Mouse (Mus musculus): Measurements from ENCODE around the gene Dctpp1.

DNA sequence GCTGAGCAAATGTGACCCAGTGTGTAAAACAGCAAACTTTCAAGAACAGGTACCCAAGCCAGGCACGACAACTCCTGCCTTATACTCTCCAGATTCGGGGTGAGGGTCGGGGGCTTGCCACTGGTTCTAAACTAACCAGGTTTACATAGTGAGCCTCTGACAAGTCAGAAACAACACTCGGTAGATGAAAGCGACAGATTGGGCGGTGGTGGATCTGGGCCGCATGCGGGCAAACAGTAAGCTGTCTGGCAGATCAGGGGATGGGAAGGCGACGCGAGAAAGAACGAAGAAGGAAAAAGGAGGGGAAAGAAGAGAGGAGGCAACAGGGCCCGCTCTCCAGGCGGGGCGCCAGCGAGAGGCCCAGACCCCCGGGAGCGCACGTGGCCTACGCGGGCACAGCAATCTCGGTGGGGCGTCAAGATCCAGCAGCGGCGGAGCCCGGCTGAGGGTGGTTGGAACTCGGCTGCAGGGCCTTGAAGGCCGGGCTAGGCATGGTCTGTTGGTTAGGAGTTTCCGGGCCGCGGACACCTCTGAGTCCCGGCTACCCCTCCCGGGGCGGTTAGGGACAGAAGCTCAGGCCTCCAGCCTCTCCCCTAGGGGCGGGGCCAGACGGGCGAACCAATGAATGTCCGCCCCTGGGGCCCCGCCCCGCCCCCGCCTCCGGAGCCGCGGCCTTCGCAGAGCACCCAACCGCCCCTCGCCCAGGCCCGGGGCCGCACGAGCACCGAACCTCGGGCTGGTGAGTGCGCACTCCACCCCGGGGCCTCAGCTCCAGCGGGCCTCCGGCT is 16.4 kb downstream of the Dctpp1 start, which contains the start of gene Zfp771:
- TF ChIP-seq CTCF (conservative IDR thresholded peaks at IDR 0.05; ENCODE audit: low read length) (no peak), NANOG (IDR thresholded peaks at IDR 0.05; ENCODE audit: borderline replicate concordance, low read length) (no peak), POU5F1 (IDR thresholded peaks at IDR 0.05; ENCODE audit: borderline replicate concordance, low read length) (no peak)
